Mouse (Mus musculus) hindbrain, postnatal 0 days (tissue): Measurements from ENCODE around the gene Pced1b. TPM values are rescaled to one million over a fixed set of nuclear protein-coding genes. Genes with fewer than 3 reads are reported as not detected.

ENCODE experiments used
- ATAC-seq: fragments of 200-750 bp; cut with Nextera tagmentation; 2 replicates; pipeline ENCODE4 v1.8.0; 2017; ENCODE audit warnings: mild to moderate bottlenecking, moderate TSS enrichment, moderate library complexity
- DNase-seq: peaks from one replicate; pipeline ENCODE4 v3.0.0-alpha.2; 2015; ENCODE audit warnings: low spot score
- H3K27ac ChIP-seq: fragments of 300-500 bp; sonication (generic); 2 replicates; pipeline ENCODE4 v1.5.1; 2014; ENCODE audit warnings: mild to moderate bottlenecking
- H3K27me3 ChIP-seq: fragments of 300-500 bp; sonication (generic); 2 replicates; pipeline ENCODE4 v1.6.1; 2014; ENCODE audit warnings: low read length, mixed read lengths; ENCODE audit not compliant: insufficient read depth
- H3K36me3 ChIP-seq: fragments of 300-500 bp; sonication (generic); 2 replicates; pipeline ENCODE4 v1.6.1; 2014; ENCODE audit warnings: low read length, mixed read lengths; ENCODE audit not compliant: insufficient read depth
- H3K4me1 ChIP-seq: fragments of 300-500 bp; sonication (generic); 2 replicates; pipeline ENCODE4 v1.6.1; 2014; ENCODE audit warnings: antibody characterized with exemption, low read length, mixed read lengths; ENCODE audit not compliant: insufficient read depth
- H3K4me2 ChIP-seq: fragments of 300-500 bp; sonication (generic); 2 replicates; pipeline ENCODE4 v1.6.1; 2014; ENCODE audit warnings: low read depth, mild to moderate bottlenecking, low read length, moderate library complexity, mixed read lengths
- H3K4me3 ChIP-seq: fragments of 300-500 bp; sonication (generic); 2 replicates; pipeline ENCODE4 v1.5.1; 2014; ENCODE audit warnings: low read length
- H3K9ac ChIP-seq: fragments of 300-500 bp; sonication (generic); replicated peaks from 2 replicates; pipeline ENCODE4 v1.6.1; 2014; ENCODE audit warnings: mild to moderate bottlenecking, low read length, moderate library complexity, mixed read lengths
- H3K9me3 ChIP-seq: fragments of 300-500 bp; sonication (generic); 2 replicates; pipeline ENCODE4 v1.6.1; 2016; ENCODE audit warnings: low read length, mixed read lengths
- CTCF ChIP-seq: IDR thresholded peaks from 2 replicates; pipeline ENCODE4 v1.5.1; 2016; ENCODE audit warnings: antibody characterized with exemption, control low read depth, low read depth
- WGBS: fragments of 180-500 bp; shearing (Covaris S2); extraction: QIAGEN DNeasy Blood & Tissue Kit; methylation state at CpG from one replicate; pipeline ENCODE4 v1.1.7; 2014; 5-methylcytosine and 5-hydroxymethylcytosine counted together
- polyA plus RNA-seq: library from polyadenylated mRNA; unstranded; fragments of >200 nt; fragmentation: Nextera tagmentation; extraction: Ambion mirVana; gene quantifications from 2 replicates; pipeline ENCODE4 v1.2.1, GENCODE M21; 2015
- total RNA-seq: library from RNA; depleted of rRNA; stranded (reverse); fragments of >200 nt; gene quantifications from 2 replicates; pipeline ENCODE4 v1.2.3, GENCODE M21; 2014

Pced1b gene
- total and polyA plus RNA-seq, 2 experiments from 2014 or later = 5.0 to 6.7 TPM

GRCm38 (mm10) chr15:97412861-97413260 lies 166.0 kb downstream of the Pced1b start:
- H3K27me3 ChIP-seq = no peaks in the 10 kb centered on the region

GRCm38 (mm10) chr15:97414718-97415413 lies 168.0 kb downstream of the Pced1b start:
- no peak for DNase-seq
- Histone ChIP-seq H3K36me3 (no peaks in the 10 kb centered on the region), H3K27me3 (no peaks in the 10 kb centered on the region), H3K27ac (no peak overlapping the region), H3K9ac (no peak overlapping the region), H3K4me2 (no peak overlapping the region), H3K9me3 (no peaks in the 10 kb centered on the region), H3K4me1 (no peaks in the 10 kb centered on the region), H3K4me3 (no peak overlapping the region)
- no peak for ATAC-seq
- 69% methylated on average over 12 of the region's 12 CpGs for WGBS
- TF ChIP-seq CTCF = no peak

More at GRCm38 (mm10) chr15:97412861-97413260, 166.0 kb downstream of the Pced1b start:
- Histone ChIP-seq H3K9me3 (no peaks in the 10 kb centered on the region), H3K36me3 (no peaks in the 10 kb centered on the region), H3K9ac (no peak overlapping the region), H3K27ac (no peak overlapping the region), H3K4me3 (no peak overlapping the region), H3K4me1 (no peaks in the 10 kb centered on the region), H3K4me2 (no peak overlapping the region)
- 81% methylated on average over 7 of the region's 7 CpGs for WGBS
- TF ChIP-seq CTCF = no peak
- ATAC-seq (no peak), DNase-seq (no peak)

- no peak for TF ChIP-seq CTCF
- Histone ChIP-seq H3K4me1 (no peaks in the 10 kb centered on the region), H3K36me3 (no peaks in the 10 kb centered on the region), H3K4me2 (no peak overlapping the region), H3K27me3 (no peaks in the 10 kb centered on the region), H3K9me3 (no peaks in the 10 kb centered on the region), H3K9ac (no peak overlapping the region), H3K27ac (no peak overlapping the region), H3K4me3 (no peak overlapping the region)
- WGBS = 74% methylated on average over 2 of the region's 2 CpGs
- ATAC-seq (no peak), DNase-seq (no peak)
Observed at GRCm38 (mm10) chr15:97415426-97415946, 168.6 kb downstream of the Pced1b start.

- 96% methylated on average over 2 of the region's 2 CpGs for WGBS
- DNase-seq (no peak), ATAC-seq (no peak)
- H3K27me3 ChIP-seq = no peaks in the 10 kb centered on the region
- no peaks in the 10 kb centered on the region for H3K4me1 ChIP-seq
- no peak overlapping the region for H3K27ac ChIP-seq
- H3K9me3 ChIP-seq = no peaks in the 10 kb centered on the region
- no peak for TF ChIP-seq CTCF
- no peak overlapping the region for H3K9ac ChIP-seq
- no peak overlapping the region for H3K4me3 ChIP-seq
- H3K36me3 ChIP-seq = no peaks in the 10 kb centered on the region
- no peak overlapping the region for H3K4me2 ChIP-seq
Observed at GRCm38 (mm10) chr15:97420292-97420691, 173.4 kb downstream of the Pced1b start.

- Histone ChIP-seq H3K27ac (no peak overlapping the region), H3K9ac (no peak overlapping the region), H3K27me3 (no peaks in the 10 kb centered on the region), H3K4me1 (no peaks in the 10 kb centered on the region), H3K4me2 (no peak overlapping the region), H3K9me3 (no peaks in the 10 kb centered on the region), H3K36me3 (no peaks in the 10 kb centered on the region), H3K4me3 (no peak overlapping the region)
- DNase-seq (no peak), ATAC-seq (no peak)
- 66% methylated on average over 3 of the region's 3 CpGs for WGBS
- no peak for TF ChIP-seq CTCF
Observed at GRCm38 (mm10) chr15:97421533-97421932, 174.6 kb downstream of the Pced1b start.

- Histone ChIP-seq H3K9me3 (no peaks in the 10 kb centered on the region), H3K4me3 (no peak overlapping the region), H3K27ac (no peak overlapping the region), H3K4me1 (no peaks in the 10 kb centered on the region), H3K4me2 (no peak overlapping the region), H3K36me3 (no peaks in the 10 kb centered on the region), H3K9ac (no peak overlapping the region), H3K27me3 (no peaks in the 10 kb centered on the region)
- TF ChIP-seq CTCF = no peak
- DNase-seq = no peak
- ATAC-seq = no peak
- 82% methylated on average over 4 of the region's 4 CpGs for whole genome bisulfite sequencing
Observed at GRCm38 (mm10) chr15:97422212-97422944, 175.5 kb downstream of the Pced1b start.
